Mouse (Mus musculus): ENCODE results near the gene Lrrc27.

Gene Lrrc27

GRCm38 (mm10) chr7:139246086-139246485 lies 33.3 kb downstream of the Lrrc27 start:
- DNase-seq (ENCODE audit: low read depth), result peak; percentile 74

DNA sequence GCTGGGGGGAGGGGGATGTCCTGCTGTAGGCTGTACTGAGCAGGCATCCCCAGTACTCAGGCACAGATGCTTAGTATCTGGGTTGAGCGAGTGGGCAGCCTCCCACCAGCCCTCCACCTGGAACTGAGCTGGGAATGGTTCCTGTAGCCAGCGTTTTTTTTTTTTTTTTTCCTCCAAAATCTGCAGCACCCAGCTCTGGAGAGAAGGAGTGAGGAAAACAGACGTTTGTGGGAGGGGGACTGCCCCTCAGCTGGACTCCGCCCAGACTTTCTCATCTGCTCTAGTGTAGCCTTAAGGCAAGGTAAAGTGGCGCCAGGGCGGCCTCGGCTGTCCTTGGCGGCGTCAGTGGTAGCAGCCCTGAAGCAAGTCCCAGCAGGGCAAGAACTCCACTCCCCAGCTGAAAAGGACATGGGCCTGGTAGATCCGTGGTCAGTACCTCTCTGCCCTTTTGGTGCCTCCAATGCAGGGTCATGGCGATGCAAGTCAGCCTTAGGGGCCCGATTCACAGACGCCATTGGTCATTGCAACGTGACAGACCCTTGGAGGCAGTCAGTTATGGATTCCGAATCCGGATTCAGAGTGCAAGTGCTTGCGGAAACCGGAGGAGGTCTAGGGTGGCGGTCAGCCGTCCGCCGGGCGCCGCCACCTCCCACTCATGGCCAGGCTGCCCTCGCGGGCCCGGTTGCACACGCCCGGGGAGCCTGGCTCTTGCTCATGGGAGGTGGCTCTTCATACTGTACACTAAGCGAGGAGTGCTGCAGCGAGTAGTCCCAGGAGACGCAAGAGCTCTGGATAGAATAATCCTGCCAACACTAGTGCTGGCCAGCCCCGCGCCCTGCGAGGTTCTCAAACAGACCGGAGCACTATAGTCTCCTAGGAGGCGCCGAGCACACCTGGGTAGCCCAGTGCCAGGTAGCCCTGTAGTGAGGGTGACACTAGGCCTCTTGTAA lies 34.4 kb downstream of the Lrrc27 start:
- DNase-seq (ENCODE audit: low read depth), result peak; percentile 62

DNA sequence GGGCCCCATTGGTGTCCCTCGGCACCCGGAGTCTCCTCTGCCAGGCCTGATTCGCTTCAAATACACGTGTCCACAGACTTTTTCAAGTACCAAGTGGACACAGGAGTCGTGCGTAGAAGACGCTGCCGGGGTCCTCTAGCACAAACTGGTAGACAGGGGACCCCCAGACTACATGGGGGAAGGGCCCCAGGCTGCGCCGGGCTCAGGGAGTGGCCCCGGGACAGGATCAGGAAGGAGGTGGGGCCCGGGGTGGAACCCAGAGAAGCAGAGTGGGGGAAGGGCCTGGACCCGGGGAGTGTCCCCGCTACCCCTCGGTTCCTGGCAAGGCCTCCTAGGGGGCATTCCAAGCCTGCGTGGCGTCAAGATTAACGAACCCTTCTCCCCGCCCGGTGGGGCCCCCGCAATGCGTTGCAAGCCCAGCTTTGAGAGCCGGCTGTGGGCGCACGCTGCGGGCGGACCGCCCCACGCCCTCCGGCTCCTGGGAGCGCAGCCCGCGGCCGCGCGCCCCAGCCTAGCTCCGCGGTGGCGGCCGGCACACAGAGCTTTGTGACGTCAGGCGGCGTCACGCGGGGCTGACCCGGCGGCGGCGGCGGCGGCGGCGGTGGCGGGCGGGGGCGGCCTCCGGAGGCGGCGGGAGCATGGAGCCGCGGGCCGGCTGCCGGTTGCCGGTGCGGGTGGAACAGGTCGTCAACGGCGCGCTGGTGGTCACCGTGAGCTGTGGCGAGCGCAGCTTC lies 35.3 kb downstream of the Lrrc27 start, which contains the start of gene Pwwp2b:
Gene Pwwp2b (plus strand): TSS at position 602 of the 734 bp plus-strand sequence.
- DNase-seq (ENCODE audit: low read depth), result peak; percentile 85

DNA sequence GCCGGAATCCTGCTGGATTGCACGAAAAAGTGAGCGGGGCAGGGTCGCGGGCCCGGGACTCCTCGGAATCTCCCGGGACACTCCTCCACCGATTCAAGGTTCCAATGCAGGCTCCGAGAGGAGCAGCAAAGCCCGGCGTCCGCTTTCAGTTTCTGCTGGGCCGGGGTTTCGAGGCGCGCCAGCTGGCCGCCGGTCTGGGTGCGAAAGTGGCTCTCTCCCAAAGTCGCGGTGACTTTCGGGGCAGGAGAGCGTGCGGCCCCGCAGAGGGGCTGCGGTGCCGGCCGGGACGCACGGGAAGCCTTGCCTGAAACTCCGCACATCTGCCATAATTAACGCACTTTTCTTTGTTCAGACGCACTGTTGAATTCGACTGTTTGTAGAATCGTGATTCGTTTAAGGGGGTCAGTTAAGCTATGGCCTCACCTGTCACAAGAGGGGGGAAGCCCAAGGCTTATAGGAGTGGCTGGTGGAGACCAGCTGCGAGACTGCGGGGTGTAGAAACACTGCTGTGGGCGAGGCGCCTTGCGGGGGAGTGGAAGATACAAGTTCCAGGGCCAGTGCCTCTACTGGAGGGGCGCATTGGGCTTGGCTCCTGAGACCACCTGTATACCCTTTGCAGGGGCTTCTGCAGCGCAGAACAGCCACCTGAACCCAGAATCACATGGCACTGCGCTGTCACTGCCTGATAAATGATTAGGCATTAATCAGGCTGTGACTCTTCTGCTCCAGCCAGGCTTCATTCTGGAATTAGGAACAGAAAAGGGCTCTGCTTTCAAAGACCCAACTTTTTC lies 36.0 kb downstream of the Lrrc27 start:
- peak; percentile 25 for DNase-seq (ENCODE audit: low read depth)

- DNase-seq (ENCODE audit: low read depth), result peak; percentile 11
Measured at GRCm38 (mm10) chr7:139249406-139250210, 36.8 kb downstream of the Lrrc27 start.

DNA sequence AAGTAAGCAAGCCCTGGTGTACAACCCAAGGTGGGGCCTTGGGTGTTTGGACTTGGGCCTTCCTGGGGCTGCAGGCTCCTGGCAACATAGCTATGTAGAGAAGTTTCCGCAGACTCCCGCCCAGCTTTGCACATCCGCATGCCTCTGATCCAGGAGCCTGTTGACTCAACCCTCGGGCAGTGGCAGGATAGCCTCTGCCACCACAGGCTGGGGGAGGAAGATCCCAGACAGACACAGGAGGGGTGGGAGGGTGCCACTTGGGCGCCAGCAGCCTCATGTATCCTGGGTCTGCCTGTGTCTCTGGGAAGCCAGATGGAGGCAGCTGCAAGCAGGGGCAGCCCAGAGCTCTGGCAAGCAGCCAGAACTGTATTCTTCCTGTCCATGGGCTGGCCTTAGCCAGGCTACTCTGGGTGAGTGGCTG lies 39.1 kb downstream of the Lrrc27 start:
- peak; percentile 63 for DNase-seq (ENCODE audit: low read depth)

DNA sequence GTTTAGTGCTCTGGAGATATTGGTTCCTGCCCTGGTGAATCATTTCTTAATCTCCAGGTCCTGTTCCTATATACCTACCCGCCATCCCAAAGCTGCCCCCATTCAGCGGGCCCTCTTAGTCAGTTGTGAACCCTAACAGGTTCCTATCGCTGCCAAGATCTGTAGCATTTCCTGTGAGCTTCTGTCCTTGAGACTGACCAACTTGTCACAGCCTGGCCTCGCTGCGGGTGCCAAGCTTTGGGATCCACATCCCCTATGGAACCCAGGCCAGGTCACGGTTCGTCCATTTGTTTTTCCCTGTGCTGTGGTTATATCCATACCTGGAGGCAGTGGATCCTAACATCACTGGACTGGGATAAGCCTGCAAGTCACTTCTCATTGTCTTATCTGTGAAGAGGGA lies 39.8 kb downstream of the Lrrc27 start:
- no peak for DNase-seq (ENCODE audit: low read depth)

DNA sequence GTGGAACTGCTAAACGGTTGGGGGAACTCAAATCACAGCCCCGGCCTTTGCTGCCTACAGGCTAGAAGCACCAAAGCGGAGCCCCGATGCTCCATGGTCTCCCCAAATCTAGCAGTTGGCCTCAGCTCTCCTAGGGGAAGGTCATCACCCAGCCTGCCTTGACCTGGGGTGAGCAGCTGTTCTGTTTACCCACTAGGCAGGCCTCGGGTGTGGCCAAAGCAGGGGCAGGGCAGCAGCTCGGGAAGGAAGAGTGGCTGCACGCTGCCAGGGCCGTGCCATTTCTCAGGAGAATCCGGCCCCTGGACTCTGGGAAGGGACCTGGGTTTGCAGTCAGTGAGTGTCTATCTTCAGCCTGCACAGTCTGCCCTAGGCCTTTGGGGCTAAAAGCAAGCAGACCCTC lies 40.2 kb downstream of the Lrrc27 start:
- DNase-seq (ENCODE audit: low read depth), result no peak

DNA sequence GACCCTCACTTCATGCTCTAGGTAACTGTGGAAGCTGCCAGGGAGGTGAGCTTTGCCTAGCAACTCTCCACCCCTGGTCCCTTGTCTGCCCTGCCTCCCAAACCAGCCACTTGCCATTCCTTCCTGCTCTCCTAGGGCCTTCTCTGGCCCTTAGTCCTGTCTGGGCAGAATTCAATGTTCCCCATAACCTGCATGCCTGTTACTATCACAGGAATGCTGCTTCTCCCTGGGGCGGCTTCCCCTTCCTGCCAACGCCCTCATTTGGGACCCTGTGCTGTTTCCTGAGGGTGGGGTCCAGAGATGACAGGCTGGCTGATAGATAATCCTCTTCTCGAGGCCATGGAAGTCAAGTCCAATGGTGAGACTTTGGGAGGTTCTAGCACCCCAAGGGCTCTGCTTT lies 40.7 kb downstream of the Lrrc27 start:
- no peak for DNase-seq (ENCODE audit: low read depth)

- DNase-seq (ENCODE audit: low read depth), result no peak
Measured at GRCm38 (mm10) chr7:139254626-139255025, 41.8 kb downstream of the Lrrc27 start.

GRCm38 (mm10) chr7:139257752-139258542 lies 45.2 kb downstream of the Lrrc27 start:
- no peak for DNase-seq (ENCODE audit: low read depth)

DNA sequence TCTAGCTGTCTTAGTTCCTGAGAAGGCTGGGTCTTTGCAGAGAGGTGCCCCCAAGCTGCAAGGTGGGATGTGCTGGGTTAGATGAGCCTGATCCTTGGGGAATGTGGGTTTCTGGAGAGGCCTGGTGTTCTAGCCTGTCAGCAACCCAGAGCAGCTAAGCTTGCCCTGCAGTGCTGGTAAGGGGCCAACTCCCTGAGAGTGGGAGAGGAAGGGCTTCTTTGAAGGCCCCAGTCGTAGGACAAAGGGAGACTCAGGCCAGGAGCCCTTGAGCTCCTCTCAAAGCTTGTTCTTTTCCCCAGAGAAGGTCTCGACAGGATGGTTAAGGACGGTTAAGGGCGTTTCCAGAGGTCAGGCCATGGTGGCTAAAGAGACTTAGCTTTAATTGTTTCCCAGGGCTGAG lies 51.5 kb downstream of the Lrrc27 start:
- DNase-seq (ENCODE audit: low read depth), result no peak

DNA sequence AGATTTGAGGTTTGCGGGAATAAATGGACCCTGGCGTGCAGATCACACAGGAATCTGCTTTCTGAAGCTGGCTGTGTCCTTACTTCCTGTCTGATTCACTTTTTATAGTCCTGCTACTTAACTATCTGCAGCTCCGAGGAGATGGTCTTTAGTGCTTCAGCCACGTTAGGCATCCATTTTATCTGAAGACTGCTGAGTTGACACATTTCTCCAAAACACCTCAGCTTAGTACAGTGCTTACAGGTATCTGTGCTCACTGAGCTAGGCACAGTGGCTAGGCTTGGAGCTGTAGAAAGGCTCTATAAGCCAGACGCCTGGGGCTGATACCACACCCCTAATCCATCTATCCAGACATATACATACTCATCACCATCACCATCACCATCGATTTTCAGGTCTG lies 52.8 kb downstream of the Lrrc27 start:
- no peak for DNase-seq (ENCODE audit: low read depth)

DNA sequence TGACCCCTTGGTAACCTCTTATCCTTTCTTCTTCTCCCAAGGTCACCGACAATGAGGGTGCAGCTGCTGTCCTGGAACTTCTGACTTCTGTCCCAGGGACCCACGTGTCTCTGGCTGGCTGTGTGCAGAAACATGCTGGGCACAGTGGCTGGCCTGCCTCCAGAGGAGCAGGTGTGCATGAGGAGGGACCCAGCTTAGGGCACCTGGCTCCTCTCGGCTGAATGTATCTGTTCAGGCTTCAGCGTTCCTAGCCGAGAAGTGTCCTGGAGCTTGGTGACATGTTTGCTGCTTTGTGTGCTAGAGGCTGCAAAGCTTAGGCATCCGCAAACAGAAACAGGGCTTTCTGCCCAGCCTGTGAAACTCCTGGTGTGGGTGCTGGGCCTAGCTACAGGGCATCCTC lies 53.6 kb downstream of the Lrrc27 start:
- DNase-seq (ENCODE audit: low read depth), result no peak

- DNase-seq (ENCODE audit: low read depth), result peak; percentile 68
Measured at GRCm38 (mm10) chr7:139266886-139267870, 54.4 kb downstream of the Lrrc27 start.

DNA sequence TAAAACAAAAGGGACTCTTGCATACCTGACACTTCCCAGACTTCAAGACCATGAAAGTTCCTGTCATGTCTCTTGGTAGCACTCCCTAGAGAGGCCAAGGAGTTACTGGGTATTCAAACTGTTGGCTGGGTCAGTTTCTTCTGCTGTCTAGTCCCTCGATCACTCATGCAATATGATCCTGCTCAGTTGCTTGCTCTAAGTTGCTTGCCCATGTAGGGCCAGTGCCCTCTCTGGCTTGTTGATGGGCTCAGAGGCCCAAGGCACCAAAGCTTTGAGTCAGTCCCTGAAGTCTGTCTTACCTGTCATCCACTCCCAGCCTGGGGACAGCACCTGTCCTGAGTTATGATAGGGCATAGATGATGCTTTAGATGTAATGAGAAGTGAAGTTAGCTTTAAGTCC lies 58.0 kb downstream of the Lrrc27 start:
- no peak for DNase-seq (ENCODE audit: low read depth)

DNA sequence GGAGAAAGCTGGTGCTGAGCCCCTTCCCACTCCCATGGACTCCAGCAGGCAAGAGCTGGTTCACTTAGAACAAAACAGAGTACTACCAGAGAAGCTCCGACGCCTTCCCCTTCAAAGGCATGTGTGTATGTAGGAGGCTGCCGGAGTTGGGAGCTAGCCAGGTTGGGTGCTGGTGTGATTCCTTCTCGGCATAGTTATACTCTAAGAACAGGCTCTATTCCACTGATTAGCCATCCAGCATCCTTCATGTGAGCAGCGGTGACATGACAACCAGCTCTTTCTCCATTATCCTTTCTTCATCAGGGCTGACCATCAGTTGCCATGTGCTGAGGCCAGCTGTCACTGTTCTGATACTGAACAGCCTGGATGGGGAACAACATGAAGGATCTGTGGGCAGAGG lies 59.1 kb downstream of the Lrrc27 start:
- no peak for DNase-seq (ENCODE audit: low read depth)

GRCm38 (mm10) chr7:139272639-139273396 lies 60.0 kb downstream of the Lrrc27 start:
- peak; percentile 70 for DNase-seq (ENCODE audit: low read depth)

DNA sequence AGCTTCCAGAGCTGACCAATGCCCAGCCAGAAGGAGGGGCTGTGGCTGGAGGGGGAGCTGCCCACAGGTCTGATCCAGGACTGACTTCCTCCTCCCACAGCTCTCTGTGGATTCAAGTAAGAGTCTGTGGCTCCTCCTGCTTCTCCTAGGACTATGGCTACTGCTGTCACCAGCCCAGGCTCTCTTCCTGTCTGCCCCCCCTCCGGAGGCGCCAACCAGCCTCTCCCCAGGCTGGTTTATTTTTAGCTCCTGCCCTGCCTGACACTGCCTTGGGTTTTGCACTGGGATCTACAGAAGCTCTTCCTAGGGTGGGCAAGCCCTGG lies 60.6 kb downstream of the Lrrc27 start:
- peak; percentile 47 for DNase-seq (ENCODE audit: low read depth)
